Mouse (Mus musculus) MN1 (cell line): ENCODE measurements around the gene Abcb9.
"Not testable (repeated sequence)": the region's sequence is repeated elsewhere in the genome, so short reads cannot be mapped to it uniquely, and the experiment has no call there.

Source experiments
- DNase-seq: peaks from one replicate; pipeline ENCODE4 v3.0.0-alpha.2; 2016; ENCODE audit warnings: low spot score

Gene Abcb9

DNA sequence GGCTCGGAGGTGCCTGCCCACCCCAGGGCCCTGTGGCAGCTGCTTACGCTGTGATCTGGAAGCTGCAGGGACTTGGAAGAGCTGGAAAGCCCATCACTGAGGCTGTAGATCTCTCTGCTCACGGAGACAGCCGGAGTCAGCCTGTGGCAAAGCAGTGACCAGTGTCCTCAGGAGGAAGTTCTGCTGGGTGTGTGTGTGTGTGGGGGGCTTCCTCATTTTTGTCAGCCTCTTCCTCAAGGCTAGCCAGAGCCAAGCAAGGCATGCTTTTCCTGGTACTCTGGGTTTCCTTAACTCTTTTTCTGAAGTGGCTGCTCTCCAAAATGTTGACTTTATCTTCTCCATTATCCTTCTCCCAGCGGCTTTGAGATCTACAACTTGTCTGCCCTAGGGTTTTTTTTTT is 35.9 kb downstream of the Abcb9 start:
- no peak for DNase-seq

DNA sequence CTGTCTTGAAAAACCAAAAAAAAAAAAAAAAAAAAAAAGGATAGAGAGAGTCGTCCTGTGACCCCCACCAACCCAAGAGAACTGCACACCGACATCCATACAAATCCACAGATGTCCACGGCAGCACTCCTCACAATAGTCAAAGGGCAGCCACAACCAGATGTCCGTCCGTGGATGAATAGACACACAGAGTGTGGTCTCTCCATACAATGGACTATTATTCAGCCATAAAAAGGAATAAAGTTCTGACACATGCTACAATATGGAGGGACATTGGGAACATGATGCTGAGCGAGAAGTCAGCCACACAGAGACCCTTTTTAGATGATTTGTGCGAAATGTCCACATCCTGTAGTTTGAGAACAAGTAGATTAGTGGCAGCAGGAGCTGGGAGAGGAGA is 36.8 kb downstream of the Abcb9 start:
- no peak for DNase-seq

DNA sequence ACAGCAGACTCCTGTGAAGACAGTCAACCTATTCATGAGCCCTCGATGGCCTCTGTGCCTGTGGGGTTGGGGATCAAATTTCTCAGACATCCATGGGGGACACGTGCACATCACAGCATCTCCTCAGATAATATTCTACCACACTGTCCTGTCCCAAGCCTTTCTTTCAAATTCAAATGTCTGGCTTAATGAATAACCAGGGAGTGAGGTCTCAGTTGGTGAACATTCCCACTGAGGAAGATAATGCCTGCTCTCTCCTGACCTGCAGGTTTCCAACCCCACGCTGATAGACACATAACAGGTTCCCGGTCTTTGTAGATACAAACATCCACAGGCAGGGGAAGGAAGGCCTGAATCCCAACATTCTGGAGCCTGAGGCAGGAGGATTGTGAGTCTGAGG is 38.6 kb downstream of the Abcb9 start:
- DNase-seq = no peak

DNA sequence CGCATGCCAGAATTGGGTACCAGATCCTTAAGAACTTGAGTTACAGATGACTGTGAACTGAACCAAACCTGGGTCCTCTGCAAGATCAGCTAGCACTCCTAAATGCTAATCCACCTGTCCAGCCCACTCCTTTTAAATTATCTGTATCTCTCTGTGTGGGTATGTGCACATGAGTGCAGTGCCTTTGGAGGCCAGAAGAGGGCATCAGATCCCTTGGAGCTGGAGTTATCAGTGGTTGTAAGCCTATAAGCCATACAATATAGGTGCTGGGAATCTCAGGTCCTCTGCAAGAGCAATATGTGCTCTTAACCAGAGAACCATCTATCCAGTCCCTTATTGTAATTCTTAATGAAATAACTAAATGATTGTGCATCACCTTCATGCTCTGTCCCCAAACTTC is 39.4 kb downstream of the Abcb9 start:
- DNase-seq = no peak

DNA sequence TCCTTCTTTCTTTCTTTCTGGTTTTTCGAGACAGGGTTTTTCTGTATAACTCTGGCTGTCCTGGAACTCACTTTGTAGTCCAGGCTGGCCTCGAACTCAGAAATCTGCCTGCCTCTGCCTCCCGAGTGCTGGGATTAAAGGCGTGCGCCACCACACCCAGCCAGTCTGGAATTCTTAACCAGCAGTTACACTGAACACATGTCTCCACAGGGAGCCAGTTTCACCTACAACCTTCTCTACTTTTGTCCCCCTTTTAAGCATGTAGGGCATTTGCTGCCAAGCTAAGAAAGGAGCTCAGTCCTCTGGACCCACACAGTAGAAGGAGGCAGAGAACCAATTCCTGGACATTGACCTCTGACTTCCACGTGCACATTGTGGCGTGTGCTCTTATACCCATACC is 43.0 kb downstream of the Abcb9 start:
- not testable (repeated sequence) for DNase-seq

DNA sequence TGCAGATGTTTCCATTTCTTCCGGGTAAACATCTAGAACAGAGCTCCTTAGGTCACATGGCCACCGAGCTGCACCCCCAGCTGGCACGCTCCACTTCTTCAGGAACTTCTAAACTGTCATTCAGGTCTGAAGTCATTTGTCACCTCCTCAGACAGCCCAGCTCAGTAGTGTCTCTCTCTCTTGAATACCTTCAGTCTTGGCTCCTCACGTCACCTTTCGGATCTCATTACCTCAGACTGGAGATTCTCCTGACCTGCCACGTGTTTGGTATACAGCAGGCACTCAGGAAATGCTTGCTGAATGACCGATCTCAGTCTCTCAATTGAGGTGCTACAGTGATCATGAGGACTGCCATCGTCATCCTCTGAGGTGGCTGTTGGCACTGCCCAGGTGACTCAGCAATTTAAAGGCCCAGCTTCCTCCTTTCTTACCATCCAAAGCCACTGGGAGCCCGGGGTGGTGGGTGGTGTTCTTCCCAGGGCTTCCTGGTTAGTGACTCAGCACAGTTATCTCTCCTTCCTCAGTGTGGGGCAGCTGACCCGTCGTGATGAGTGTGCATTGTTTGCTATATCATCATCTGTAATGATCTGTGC is 43.6 kb downstream of the Abcb9 start:
- peak; percentile 62 for DNase-seq

DNA sequence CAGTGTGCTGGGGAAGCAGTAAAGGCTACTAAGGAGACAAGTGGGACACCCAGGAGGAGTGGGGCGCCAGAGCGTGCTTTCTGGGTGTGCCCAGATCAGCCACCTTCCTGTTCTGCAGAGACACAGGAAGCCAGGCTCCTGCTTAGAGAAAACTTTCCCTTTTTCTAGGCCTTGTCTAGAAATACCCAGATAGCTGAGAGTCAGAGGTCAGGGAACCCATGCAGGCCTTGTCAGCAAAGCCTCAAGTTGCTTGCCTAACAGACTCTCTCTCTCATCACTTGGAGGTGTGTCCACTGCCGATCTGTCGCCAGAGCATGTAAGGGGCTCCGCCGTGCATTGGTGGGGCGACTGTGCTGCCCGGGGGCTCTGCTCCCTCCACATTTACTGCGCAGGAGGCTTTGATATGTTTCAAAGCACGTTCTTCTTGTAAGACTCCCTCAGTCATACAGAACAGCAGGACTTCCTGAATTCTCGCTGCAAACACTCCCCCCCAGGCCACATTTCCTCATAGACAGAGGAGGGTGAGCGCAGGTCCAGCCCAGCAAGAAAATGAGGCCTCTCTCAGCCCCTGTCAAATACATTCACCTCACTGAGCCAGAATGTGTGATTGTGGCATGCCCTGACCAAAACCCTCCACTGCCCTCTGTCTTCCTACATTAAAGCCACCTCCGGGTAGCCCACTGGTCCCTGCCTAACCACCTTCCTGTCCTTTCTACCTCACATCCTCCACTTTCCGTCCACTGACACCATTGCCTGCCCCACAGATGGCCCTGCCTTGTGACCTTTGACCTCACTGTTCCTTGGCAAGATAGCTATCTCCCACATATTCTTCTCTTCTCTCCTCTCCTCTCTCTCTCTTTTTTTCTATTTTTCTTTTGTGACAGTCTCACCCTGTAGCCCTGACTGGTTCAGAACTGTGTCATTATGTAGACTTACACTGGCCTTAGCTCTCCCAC is 45.2 kb downstream of the Abcb9 start:
- no peak for DNase-seq

DNA sequence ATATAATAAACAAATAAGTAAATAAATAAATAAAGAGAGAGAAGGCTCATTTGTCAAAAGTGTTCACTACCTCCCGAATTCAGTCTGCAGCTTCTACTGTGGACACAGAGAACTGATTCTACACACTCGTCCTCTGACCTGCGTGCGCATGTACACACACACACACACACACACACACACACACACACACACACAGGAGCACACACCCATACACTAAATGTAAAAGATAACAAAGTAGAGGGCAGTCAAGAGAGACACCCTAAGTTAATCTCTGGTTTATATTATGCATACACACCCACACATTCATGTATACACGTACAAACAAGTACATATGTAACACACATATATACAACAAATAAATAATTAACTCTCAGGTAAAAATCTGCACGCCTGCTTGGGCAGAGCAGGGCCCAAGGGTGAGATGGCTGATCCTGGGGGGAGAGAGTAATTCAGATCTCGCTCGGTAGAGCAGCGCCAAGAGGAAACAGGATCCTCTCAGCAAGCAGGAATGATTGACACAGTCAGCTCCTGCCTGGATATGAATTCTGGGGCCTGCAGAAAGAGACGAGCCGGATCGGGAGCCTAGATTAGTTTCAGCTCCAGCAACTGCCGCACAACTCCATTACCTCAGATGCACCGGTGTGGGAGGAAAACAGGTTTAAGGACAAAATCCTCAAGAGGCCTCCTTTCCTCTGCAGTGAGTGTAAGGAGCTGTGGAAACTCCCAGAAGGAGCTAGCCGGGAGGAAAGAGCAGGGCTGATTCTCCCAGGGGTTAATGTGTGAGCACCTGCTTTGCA is 46.2 kb downstream of the Abcb9 start:
- no peak for DNase-seq

DNA sequence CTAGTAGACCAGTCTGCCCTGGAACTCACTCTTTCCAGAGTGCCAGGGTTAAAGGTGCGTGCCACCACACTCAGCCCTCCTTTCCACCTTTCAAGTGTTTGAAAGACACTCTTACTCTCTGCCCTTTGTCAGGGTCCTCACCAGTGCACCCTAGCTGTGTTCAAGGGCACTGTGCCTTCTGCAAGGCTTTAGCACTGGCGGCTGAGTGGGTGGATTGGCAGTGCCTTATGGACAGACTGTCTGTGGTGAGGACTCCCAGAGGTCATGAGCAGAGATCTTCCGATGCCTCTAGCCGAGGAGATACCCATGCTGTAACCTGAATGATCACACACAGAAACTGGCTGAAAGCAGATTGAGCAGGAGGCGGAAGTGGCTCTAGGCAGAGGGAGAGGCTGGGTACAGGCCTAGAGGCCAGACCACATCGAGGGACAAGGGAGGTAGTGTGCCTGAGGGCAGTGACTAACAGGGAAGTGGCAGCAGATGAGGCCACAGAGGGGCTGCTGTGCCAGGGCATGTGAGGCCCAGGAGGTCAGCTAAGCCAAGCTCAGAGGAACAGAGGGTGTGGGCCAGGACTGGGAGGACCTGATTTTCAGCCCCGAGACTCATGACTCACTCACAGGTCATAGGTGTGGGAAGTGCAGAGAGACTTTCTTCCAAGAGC is 48.7 kb downstream of the Abcb9 start:
- DNase-seq = no peak

DNA sequence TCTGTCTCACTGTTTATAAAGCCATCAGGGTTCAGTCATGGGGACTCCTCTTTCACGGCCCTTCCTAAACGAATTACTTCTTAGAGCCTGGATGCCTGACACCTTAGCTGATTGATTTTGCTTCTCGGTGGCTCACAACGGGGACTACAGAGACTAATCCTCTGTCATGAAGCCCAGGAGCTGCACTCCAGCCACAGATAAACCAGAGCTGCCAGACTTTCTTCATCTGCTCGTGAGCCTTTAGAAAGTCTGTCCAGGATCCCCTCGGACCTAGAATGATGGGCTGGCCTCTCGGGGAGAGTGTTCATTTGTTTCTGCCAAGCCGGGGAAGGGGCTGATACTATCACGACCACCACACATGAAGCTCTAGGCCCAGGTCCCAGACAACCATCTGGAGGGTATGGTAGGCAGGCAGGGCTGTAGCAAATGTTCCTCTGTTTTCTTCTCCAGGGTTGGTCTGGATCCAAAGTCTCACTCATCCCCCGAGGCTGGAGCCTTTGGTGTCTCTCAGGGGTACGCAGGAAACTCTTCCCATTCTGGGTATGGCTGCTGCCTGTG is 50.1 kb downstream of the Abcb9 start:
- no peak for DNase-seq

DNA sequence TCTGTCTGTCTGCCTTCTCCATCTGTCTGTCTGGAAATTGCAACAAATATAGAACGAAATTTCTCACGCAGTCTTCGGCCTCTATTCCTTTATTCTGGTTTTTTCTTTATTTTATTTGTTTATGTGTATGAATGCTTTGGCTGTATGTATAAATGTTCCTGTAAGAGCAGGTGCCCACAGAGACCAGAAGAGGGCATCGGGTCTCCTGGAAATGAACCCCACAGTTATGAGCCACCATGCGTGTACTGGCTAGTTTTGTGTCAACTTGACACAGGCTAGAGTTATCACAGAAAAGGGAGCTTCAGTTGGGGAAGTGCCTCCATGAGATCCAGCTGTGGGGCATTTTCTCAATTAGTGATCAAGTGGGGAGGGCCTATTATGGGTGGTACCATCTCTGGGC is 51.6 kb downstream of the Abcb9 start:
- no peak for DNase-seq

DNA sequence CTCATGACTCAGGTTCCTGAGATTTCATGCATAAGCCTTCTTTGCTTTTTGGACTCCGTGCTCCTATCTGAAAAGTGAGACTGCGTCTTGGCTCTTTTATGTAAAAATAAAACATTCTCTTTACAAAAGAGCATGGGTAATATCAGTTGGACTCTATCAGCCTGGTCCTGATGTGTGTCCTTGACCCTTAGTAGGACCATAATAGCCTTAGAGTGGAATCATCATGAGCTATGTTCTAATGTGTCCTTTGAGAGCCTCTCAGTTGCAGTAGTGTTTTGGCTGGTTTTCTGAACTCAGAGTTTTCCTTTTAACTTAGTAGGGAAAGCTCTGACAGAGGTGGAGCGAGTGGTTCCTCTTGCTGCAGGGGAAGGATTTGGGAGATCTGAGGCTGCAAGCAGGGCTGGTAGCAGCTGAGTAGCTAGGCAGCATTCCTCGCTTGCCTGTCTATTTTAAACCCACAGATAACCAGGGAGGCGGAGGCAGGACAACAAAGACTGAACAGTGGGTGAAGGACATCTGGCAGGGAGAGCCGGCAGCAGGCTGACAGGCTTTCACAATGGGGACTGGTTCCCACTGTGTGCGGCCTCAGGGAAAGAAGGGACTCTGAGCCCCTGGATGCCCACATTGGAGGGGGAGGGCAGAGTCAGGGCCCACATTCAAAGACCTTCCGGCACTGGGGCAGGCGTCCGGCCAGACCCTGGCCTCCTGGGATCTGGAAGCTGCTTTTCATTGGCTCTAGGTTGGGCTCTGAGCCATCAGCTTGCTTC is 52.2 kb downstream of the Abcb9 start:
- DNase-seq = peak; percentile 78

DNA sequence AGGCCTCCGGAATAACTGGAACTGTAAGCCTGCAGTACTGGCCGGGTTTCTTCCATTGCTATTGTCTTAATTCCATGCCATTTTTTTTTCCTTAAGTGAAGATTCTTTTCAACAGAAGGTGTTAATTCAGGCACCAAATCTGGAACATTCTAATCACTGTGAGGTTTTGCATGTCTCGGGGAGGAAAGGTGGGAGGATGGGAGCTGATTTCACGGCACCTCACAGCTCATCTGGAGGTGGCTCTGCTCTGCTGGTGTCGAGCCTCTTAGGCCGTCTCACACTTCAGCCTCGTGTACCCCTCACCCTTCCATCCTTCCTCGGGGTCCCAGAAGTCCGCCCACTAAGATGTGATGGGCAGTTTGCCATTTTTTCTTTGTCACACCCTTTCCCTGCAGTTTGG is 54.5 kb downstream of the Abcb9 start:
- no peak for DNase-seq

DNA sequence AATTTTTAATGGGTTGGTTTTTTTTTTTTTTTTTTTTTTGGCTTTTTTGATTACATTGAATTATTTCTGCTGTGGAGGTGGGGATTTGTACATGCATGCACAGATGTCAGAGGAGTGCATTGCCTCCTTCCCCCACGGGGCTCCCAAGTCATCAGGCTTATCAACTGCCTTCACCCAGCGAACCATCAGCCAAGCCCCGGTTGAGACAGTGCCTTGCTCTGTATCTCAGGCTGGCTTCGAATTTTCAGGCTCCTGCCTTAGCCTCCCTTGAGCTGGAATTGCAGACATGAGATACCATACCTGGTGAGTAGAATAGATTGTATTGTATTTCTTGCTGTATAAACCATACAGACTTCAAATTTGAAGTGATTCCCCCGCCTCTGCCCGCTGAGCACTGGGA is 56.0 kb downstream of the Abcb9 start:
- no peak for DNase-seq

DNA sequence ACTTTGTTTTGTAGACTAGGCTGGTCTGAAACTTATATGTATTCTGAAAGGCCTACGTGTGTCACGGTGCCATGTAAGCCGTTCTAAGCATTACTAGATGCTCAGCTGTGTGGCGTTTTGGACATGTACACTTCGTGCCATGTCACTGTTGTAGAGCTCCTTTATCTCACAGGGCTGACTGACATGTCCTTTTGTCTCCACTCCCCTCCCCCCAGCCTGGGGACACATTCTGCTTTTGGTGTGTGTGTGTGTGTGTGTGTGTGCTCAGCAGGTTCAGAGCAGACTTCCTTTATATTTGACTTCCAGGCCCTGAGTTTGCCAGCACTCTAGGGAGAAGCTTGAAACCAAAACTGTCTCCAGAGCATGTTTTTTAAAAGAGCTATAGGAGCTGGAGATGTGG is 58.8 kb downstream of the Abcb9 start:
- DNase-seq = no peak

DNA sequence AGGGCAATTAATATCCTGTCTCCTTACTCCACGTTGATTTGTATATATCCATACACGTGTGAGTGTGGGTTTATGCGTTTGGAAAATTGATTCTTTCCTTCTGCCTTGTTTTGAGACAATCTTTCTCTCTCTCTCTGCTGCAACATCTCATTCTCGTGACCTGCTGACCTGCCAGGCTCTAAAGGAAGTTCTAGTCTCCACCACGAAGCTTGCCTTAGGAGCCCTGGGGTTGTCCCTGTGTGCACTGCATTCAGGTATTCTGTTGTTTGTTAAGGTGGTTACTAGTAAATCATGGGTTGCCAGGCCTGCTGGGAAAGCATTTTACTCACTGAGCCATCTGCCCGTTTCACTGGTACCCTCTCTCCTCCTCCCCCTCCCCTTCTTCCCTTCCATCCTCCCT is 59.3 kb downstream of the Abcb9 start:
- no peak for DNase-seq

DNA sequence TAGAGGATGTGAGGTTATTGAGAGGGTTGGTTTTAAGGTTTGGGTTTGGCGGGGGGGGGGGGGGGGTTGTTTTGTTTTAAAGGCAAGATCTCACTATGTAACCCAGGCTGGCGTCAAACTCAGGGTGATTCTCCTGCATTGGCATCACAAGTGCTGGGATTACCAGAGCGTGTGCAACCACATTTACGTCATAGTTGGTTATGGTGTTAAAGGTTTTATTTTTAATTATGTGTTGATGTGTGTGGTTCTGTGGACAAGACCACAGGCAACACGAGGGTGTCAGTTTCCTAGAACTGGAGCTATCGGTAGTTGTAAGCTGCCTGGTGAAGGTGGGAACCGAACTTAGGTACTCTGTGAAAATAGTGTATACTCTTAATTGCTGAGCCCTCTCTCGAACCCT is 59.8 kb downstream of the Abcb9 start:
- DNase-seq = no peak

DNA sequence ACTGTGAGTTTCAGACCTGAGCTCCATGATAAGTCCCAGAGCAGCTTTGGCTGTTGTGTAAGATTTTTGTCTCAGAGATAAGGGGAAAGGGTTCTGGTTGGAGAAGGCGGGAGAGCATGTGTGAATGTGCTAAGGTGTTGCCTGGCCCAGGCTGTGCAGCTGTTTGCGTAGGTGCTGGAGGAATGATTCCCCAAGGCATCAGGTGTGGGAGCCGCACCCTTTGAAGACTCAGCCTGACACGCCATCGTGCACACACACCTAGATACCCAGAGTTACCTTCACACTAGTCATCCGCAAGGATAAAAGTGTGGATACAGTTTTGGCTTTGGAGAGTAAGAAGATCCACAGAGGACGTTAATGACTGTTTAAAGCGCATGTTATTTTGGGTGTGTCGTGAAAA is 60.2 kb downstream of the Abcb9 start:
- DNase-seq = no peak

DNA sequence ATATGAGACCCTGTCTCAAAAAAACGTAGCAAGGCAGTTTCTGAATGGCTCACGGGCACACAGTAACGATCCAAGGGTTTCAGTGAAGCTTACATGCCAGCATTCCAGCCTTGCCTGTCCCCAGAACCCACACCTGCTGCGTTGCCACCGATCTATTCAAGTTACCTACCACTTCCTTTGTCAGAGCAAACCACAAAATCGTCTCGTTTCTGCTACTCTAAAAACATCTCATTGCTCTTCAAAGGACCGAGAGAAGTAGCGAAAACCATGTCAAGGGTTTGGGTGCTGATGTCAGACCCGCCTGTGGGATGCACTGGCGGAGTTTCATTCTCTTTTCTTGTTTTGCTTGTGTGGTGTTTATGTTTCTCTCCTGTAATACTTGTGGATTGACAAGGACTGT is 61.1 kb downstream of the Abcb9 start:
- no peak for DNase-seq

DNA sequence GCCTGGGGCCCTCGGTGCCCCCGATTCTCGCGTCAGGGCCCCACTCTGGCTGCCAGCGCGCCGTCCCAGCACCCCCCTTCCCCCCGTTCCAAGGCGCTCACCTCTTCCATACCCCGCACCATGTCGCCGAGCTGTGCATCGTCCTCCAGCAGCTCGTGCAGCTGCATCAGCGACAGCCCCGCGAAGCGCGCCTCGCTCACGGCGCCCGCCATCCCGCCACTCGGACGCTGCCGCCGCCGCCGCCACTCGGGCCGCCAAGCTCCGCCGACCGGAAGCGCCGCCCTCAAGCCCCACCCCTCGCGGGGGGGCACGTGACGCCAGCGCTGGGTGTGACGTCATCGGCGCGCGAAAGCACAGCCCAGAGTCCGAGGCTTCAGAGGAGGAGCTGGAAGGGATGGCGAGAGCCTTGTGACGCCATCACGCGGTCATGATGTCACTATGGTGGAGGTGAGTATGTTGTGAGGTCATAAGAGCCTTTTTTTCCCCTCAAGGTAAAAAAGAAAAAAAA is 63.5 kb downstream of the Abcb9 start, which contains the start of gene Vps37b:
Vps37b (minus strand) TSS at position 270 of the 508 bp plus-strand sequence.
- DNase-seq = peak; percentile 97
